Mouse (Mus musculus): ENCODE results near the gene Pax2. TPM values are rescaled to one million over a fixed set of nuclear protein-coding genes. Genes with fewer than 3 reads are reported as not detected.
A peak's percentile ranks its signal among the peaks of the same experiment; 100 is the strongest.
"Not testable (repeated sequence)": the region's sequence is repeated elsewhere in the genome, so short reads cannot be mapped to it uniquely, and the experiment has no call there.

Pax2 gene
- total and polyA plus RNA-seq, 3 experiments, result not detected

GRCm38 (mm10) chr19:44835042-44835930, 79.4 kb downstream of the Pax2 start:
- DNase-seq, result no peak

GRCm38 (mm10) chr19:44835931-44836861, 80.4 kb downstream of the Pax2 start:
- DNase-seq, result no peak

- peak; percentile 33 for DNase-seq
Observed at GRCm38 (mm10) chr19:44837426-44838205, 81.8 kb downstream of the Pax2 start.

DNA sequence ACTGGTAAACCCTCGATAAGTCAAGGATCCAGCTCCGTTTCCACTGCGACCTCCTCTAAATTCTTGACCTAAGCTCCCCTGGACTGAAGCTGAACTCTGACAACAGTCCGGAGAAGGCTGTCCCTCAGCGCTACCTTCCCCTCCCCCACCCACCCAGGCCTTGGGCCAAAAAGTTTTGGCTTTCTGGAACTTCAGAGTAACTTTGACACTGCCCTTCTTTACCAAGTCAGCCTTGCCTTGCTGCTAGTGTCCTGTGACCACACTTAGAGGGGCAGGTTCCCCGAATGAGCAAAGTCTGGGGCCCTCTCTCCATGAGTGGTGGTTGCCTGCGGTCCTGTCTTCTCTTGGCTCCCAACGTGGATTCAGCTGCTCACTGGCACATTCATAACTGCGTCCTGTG, 82.5 kb downstream of the Pax2 start:
- no peak for DNase-seq

DNA sequence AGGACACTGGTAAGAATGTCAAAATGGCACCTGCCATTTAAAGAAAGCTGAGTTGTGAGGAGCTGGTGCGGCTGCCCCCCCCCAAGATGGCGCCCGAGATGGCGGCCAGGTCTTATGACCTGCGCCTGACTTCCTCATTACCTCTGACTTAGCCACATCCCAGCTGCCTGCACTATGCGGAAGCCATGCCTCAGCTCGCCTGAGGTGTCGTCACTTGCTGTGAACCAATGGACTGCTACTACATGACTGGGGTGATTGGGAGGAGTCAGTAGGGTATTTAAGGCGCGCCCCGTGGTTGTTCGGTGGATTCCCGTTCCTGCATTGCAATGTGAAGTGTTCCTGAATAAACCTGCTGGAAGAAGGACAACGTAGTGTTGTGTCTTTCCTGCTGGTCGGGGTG, 86.8 kb downstream of the Pax2 start:
- DNase-seq, result not testable (repeated sequence)

DNA sequence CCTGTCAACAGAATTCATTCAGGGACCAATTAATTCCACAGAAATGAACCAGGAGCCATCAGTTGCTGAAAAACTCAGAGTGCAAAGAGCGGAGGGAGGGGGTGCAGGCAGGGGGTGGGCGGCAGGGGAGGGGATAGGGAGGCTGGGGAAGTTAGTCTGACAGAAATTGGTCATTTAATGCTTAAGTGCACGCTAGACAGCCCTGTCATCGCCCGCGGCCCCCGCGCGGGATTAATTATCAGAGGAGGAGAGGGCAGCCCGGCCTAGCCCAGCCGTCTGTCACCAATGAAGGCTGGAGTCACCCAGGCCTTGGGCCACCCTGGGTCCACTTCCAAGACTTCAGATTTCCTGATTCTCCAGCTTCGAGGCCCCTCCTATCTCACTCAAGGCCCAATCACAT, 93.6 kb downstream of the Pax2 start:
- no peak for DNase-seq

DNA sequence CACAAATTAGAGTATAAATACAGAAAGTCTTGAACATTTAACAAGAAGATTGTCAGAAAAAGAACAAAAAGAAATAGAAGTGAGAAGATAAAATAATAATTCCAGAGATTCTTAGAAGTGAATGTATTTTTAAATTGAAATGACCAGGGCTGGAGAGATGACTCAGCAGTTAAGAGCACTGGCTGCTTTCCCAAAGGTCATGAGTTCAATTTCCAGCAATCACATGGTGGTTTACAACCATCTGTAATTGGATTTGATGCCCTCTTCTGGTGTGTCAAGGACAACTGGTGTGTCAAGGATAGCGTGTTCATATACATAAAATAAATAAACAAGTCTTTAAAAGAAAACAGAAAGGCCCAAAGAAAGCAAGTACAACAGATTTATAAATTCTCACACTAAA, 102.8 kb downstream of the Pax2 start:
- DNase-seq, result no peak

GRCm38 (mm10) chr19:44868766-44869165, 112.9 kb downstream of the Pax2 start:
- no peak for DNase-seq

- DNase-seq, result no peak
Observed at GRCm38 (mm10) chr19:44874186-44874898, 118.5 kb downstream of the Pax2 start.

GRCm38 (mm10) chr19:44874928-44875327, 119.1 kb downstream of the Pax2 start:
- DNase-seq, result no peak

DNA sequence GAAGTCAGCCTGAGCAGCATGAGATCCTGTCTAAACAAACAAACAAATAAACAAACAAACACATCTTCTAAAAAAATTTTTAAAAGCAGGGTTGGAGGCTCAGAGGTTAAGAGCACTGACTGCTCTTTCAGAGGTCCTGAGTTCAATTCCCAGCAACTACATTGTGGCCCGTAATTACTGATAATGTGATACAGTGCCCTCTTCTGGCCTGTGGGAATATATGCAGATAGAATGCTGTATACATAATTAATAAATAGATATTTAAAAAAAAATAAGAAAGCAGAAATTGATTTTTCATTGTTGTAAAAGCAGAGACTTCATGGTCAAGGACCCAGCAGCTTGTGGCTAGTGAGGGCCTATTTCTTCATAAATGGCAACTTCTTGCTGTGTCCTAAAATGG, 119.9 kb downstream of the Pax2 start:
- no peak for DNase-seq

GRCm38 (mm10) chr19:44876529-44876928, 120.7 kb downstream of the Pax2 start:
- DNase-seq, result no peak

DNA sequence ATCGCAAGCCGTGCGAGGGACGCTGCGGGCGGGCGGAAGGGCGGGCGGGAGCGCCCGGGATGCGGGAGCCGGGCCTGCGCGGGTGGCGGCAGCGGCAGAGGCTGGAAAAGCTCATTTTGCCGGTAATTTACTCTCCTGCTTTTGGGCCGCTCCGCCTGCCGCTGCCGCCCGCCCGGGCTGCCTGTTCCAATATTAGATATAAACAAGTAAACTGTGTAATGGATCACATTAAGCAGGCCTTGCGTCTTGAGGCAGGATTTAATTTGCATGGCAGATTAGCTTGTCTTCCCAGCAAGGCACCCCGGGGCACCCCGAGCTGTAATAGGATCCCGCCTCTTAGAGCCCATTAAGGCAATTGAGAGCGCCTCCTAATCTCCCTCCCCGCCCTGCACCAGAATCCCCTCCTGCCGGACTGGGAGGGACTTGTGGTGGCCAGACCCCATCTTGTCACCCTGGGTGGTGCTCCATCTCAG, 126.7 kb downstream of the Pax2 start:
- DNase-seq, result no peak

GRCm38 (mm10) chr19:44884331-44884730, 128.5 kb downstream of the Pax2 start:
- DNase-seq, result no peak

DNA sequence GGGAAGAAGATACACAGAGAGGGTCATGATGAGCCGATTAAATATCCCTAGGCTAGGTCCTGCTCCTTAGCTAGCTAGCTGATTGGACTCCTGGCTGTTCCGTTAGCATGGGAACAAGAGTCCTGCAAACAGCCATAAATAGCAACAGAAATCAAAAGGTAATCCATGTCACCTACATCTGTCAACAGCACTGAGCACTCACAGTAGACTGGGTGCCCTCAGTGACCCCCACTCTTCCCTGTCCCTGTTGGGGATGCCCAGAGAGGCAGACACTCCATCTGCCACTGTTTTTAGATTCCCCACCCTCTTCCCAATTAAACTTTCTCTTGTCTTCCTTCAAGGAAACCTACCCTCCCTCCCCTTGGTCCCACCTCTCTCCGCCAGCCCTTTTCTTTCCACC, 130.6 kb downstream of the Pax2 start:
- DNase-seq, result no peak

Small RNAs within 50 kb of the gene (microRNA-seq; reads per million reads assigned to microRNA genes)
- 0 reads per million in 2 experiments for gene Mir6405

Other genes starting within 250 kb of the Pax2 start
- 1 to 10 TPM; 3.4 to 4.8 TPM for gene Sec31b, start 210.2 kb upstream of the Pax2 start, total RNA-seq (2021)
- 11.6 and 12.8 TPM in 2 replicates for gene Sec31b, start 210.2 kb upstream of the Pax2 start, polyA plus RNA-seq (2012; rRNA removed)
- gene Gm20538, start 203.2 kb upstream of the Pax2 start, total RNA-seq (2021), result not detected
- not detected in 2 replicates for gene Gm20538, start 203.2 kb upstream of the Pax2 start, polyA plus RNA-seq (2012; rRNA removed)
- 100 to 1,000 TPM; 747 TPM for gene Ndufb8, start 200.6 kb upstream of the Pax2 start, total RNA-seq (2021)
- gene Ndufb8, start 200.6 kb upstream of the Pax2 start, polyA plus RNA-seq (2012; rRNA removed), result 554 and 568 TPM in 2 replicates
- gene Hif1an, start 193.2 kb upstream of the Pax2 start, total RNA-seq (2021), result 10 to 100 TPM; 21.2 to 25.7 TPM
- gene Hif1an, start 193.2 kb upstream of the Pax2 start, polyA plus RNA-seq (2012; rRNA removed), result 7.3 and 10.6 TPM in 2 replicates
- 10 to 100 TPM; 19.6 to 21.4 TPM for gene Slf2, start 175.1 kb downstream of the Pax2 start, total RNA-seq (2021)
- gene Slf2, start 175.1 kb downstream of the Pax2 start, polyA plus RNA-seq (2012; rRNA removed), result 54.9 and 77.7 TPM in 2 replicates
- 1 to 10 TPM; 6.3 to 7.7 TPM for gene Sema4g, start 233.1 kb downstream of the Pax2 start, total RNA-seq (2021)
- 9.4 and 13.4 TPM in 2 replicates for gene Sema4g, start 233.1 kb downstream of the Pax2 start, polyA plus RNA-seq (2012; rRNA removed)
- 10 to 100 TPM; 24.7 to 37.1 TPM for gene Twnk, start 249.6 kb downstream of the Pax2 start, total RNA-seq (2021)
- 7.5 and 9.6 TPM in 2 replicates for gene Twnk, start 249.6 kb downstream of the Pax2 start, polyA plus RNA-seq (2012; rRNA removed)

Measured in adrenal gland, adult 2 months (tissue).